Mouse (Mus musculus): ENCODE data around the gene Thbs2. TPM values are rescaled to one million over a fixed set of nuclear protein-coding genes. Genes with fewer than 3 reads are reported as not detected.
"Not testable (repeated sequence)": the region's sequence is repeated elsewhere in the genome, so short reads cannot be mapped to it uniquely, and the experiment has no call there.

The Thbs2 gene
- total RNA-seq, 2 experiments from 2014 or later: 4.6 to 11.9 TPM

DNA sequence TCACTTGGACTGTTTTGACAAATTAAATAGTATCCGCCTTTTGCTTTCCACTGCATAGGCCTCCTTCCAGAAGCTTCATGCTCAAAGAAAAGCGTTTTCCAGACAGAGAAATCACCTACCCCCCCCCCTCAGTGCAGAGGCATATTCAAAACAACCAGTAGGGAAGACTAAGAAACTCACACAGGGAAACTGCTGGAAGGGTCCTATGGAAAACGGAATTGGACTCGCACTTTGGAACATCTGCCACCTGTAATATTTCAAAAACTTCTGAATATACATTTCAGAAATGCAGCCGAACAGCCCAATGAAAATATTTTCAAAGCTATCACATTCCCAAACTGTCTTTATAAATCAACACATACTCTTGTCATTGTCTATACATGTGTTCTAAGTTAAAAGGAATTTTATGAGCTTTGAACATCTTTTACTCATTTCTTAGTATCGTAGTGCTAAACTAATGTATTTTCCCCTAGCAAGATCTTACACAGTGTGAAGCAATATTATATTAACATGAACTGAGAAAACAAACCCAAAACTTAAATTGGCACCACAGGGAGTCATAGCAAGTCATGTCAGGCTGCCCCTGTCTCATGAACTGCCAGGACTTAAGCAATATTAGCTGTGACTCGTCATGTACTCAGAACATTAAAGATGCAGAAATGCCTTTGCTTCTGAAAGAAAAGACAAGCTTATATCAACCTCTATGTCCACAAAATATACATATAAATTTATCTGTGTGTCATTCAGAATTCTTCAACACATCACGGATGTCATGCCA, 58.3 kb downstream of the Thbs2 start:
- DNase-seq (ENCODE audit: low spot score): no peak

- peak; percentile 52 for DNase-seq (ENCODE audit: low spot score)
Measured at GRCm38 (mm10) chr17:14628901-14629300, 65.1 kb downstream of the Thbs2 start.

GRCm38 (mm10) chr17:14627828-14628338, 66.2 kb downstream of the Thbs2 start:
- DNase-seq (ENCODE audit: low spot score): peak; percentile 31

DNA sequence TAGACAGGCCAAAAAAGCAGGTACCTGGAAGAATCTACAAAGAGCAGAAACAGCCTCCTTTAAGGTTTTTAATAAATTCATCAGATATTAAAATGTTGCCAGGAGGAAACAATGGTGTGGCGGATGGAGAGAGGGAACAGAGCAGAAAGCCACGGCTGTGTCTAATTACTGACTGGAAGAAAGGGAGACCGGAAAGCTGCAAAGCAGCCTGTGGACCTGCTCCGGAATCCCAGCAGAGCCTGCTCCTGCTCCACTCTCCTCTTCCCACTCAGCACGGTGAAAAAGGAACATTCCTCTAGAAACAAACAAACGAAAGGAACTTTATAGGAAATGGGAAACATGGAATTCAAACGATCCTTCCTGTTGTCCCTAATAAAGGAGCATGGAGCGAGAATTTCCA, 69.6 kb downstream of the Thbs2 start:
- DNase-seq (ENCODE audit: low spot score): no peak

DNA sequence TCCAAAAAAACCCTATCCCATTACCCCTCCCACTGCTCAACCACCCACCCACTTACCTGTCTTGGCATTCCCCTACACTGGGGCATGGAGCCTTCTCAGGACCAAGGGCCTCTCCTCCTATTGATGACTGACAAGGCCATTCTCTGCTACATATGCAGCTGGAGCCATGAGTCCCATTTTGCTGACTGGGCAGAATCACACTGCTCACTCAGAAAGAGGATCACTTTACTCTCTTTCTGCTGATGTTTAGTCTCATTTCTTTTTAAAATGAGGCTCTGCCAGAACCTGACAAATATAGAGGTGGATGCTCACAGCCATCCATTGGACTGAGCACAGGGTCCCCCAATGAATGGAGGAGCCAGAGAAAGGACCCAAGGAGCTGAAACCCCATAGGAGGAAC, 73.0 kb downstream of the Thbs2 start:
- not testable (repeated sequence) for DNase-seq (ENCODE audit: low spot score)

DNA sequence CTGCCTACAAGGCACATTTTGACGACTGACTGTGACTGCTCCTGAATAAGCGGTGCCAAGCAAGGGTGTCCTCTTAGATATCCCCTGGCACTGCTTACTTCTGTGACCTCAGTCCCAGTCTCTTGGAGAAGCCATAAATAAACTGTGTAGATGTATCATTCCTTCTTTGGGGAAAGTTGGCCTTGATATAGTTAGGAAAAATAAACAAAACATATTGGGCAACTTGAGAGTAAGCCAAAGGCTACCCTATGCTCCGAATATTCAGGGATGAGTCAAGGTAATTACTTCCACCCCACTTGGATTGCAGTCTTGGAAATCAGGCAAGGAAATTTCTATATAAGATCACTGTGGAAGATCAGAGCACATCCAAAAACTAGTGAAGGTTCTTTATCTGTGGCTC, 74.0 kb downstream of the Thbs2 start:
- no peak for DNase-seq (ENCODE audit: low spot score)

- no peak for DNase-seq (ENCODE audit: low spot score)
Measured at GRCm38 (mm10) chr17:14619038-14619437, 75.0 kb downstream of the Thbs2 start.

Other genes with a start within 250 kb of the Thbs2 start
- 1 to 10 TPM; 2.1 to 2.2 TPM for gene Wdr27, start 248.9 kb upstream of the Thbs2 start, total RNA-seq (2021)
- 1 to 10 TPM; 8.3 to 8.4 TPM for gene 1600012H06Rik, start 248.9 kb upstream of the Thbs2 start, total RNA-seq (2021)

Measured in gastrocnemius, adult 18-20 months (tissue).